Mouse (Mus musculus) pancreas, adult 10 weeks (tissue): Measurements from ENCODE around the gene Olfr136. TPM values are rescaled to one million over a fixed set of nuclear protein-coding genes. Genes with fewer than 3 reads are reported as not detected.

Experiments
- polyA plus RNA-seq: library from polyadenylated mRNA; stranded (reverse); fragments of 350-450 nt; fragmentation: Illumina TruSeq; extraction: RNeasy Lipid Tissue Mini Kit (QIAGEN cat#74804); gene quantifications from one replicate; pipeline ENCODE4 v1.2.3, GENCODE M21; 2015; ENCODE audit warnings: low read depth, low replicate concordance; ENCODE audit not compliant: insufficient read depth

Gene Olfr136
- not detected for polyA plus RNA-seq

DNA sequence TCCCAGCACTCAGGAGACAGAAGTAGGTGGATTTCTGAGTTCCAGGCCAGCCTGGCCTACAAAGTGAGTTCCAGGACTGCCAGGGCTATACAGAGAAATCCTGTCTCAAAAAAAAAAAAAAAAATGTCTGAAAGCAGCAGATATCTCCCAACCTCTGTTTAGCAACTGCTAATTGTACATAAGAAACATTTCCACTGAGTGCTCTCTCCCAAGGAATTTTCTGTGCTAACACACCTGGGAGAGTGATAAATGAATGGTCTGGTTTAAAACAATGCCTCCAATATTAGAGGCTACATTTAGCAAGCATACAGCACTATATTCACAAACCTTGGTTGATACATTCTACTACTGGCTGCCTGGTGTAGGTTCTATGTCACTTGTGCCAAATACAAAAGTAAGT lies at the start of gene Olfr136:
Olfr136 (plus strand) TSS at position 301 of the 400 bp plus-strand sequence.

GRCm38 (mm10) chr17:38307470-38307869 lies 22.2 kb upstream of the Olfr136 start, which contains the start of gene Olfr137:
TSS of gene Olfr137 (minus strand) at chr17:38307570.

Other genes with a start within 250 kb of the Olfr136 start
- gene Olfr131, start 241.1 kb upstream of the Olfr136 start, polyA plus RNA-seq = not detected
- not detected for gene Olfr132, start 195.3 kb upstream of the Olfr136 start, polyA plus RNA-seq
- not detected for gene Olfr133, start 184.6 kb upstream of the Olfr136 start, polyA plus RNA-seq
- gene Olfr134, start 158.4 kb upstream of the Olfr136 start, polyA plus RNA-seq = not detected
- gene Olfr135, start 125.5 kb upstream of the Olfr136 start, polyA plus RNA-seq = not detected
- gene Olfr138, start 68.8 kb upstream of the Olfr136 start, polyA plus RNA-seq = not detected
- gene Olfr137, start 22.3 kb upstream of the Olfr136 start, polyA plus RNA-seq = not detected
- gene Esp36, start 90.4 kb downstream of the Olfr136 start, polyA plus RNA-seq = not detected
- not detected for gene Esp34, start 224.4 kb downstream of the Olfr136 start, polyA plus RNA-seq